ENCODE assay signal across 9 mouse cellular contexts in genomic region chr4:106255959-106256609, GRCm38 (mm10). TPM values are rescaled to one million over a fixed set of nuclear protein-coding genes. Genes with fewer than 3 reads are reported as not detected.
DNase-seq lines count a peak whose midpoint lies in the region; ATAC-seq and TF ChIP-seq lines count a peak whose summit lies in the region.
"Had no signal": no experiment of that assay in that cellular context is flagged by ENCODE, and none has a peak within 500 bp of the region (broad histone marks: within the 10 kb centered on the region; RNA-seq: fewer than 3 reads in every experiment).

No protein-coding gene starts in this region.

- TF ChIP-seq POLR2A in heart, adult 2 months (IDR thresholded peaks at IDR 0.05; ENCODE audit: insufficient read depth, low read depth, low read length) = no peak

- no peak for ATAC-seq in liver, embryonic 13.5 days (ENCODE audit: low read depth)
- peak; percentile 41; the same call in 1 of the 2 replicates for ATAC-seq in neural tube, embryonic 14.5 days (ENCODE audit: low read depth)

- no peak overlapping the region for H3K4me2 ChIP-seq in liver, embryonic 13.5 days
- H3K4me2 ChIP-seq in neural tube, embryonic 14.5 days (ENCODE audit: low read depth, low read length) = no peak overlapping the region

- no peak for TF ChIP-seq EP300 in heart, adult 2 months (IDR thresholded peaks at IDR 0.05; ENCODE audit: insufficient read depth, low read depth, low read length)

- H3K4me3 ChIP-seq in liver, embryonic 13.5 days (replicated peaks) = no peak overlapping the region
- no peak overlapping the region for H3K4me3 ChIP-seq in heart, adult 2 months
- H3K4me3 ChIP-seq in neural tube, embryonic 14.5 days (ENCODE audit: low read depth, low read length) = no peak overlapping the region

- DNase-seq in liver, embryonic 13.5 days = no peak
- no peak for DNase-seq in liver
- peak; percentile 78 to 79 for DNase-seq in cerebellum, adult 18-20 months
- peak; percentile 52 to 70 for DNase-seq in heart, adult 2 months
- DNase-seq in kidney, postnatal 25 days = peak; percentile 83 to 90
- DNase-seq in MN1 (ENCODE audit: low spot score) = no peak
- no peak for DNase-seq in thymus, adult 18-20 months

- H3K4me1 ChIP-seq in liver, embryonic 13.5 days (replicated peaks) = peaks cover 25% of the 10 kb centered on the region
- H3K4me1 ChIP-seq in heart, adult 2 months (ENCODE audit: control insufficient read depth, insufficient read depth, low read length) = peaks cover 1% of the 10 kb centered on the region; the same call in 1 of the 2 replicates
- peaks cover 7% of the 10 kb centered on the region; the same call in 1 of the 2 replicates for H3K4me1 ChIP-seq in neural tube, embryonic 14.5 days (ENCODE audit: control insufficient read depth, insufficient read depth, low read length)

- TF ChIP-seq CTCF in heart, adult 2 months (IDR thresholded peaks at IDR 0.05) = no peak

- intact Hi-C loops in heart, adult 2 months (cut with DNase I) = no loop called here

- no peaks in the 10 kb centered on the region for H3K79me2 ChIP-seq in heart, adult 2 months (replicated peaks; ENCODE audit: control insufficient read depth, insufficient read depth, low read length)

- H3K27me3 ChIP-seq in liver, embryonic 13.5 days = no peaks in the 10 kb centered on the region
- H3K27me3 ChIP-seq in heart, adult 2 months (ENCODE audit: control insufficient read depth, insufficient read depth, low read length) = no peaks in the 10 kb centered on the region
- H3K27me3 ChIP-seq in neural tube, embryonic 14.5 days (ENCODE audit: control insufficient read depth, insufficient read depth, low read length) = no peaks in the 10 kb centered on the region
- H3K27me3 ChIP-seq: Patski had no signal

- no peak overlapping the region for H3K9ac ChIP-seq in liver, embryonic 13.5 days
- no peak overlapping the region for H3K9ac ChIP-seq in heart, adult 2 months (ENCODE audit: low read depth, low read length)
- H3K9ac ChIP-seq in neural tube, embryonic 14.5 days (replicated peaks; ENCODE audit: low read depth, low read length) = no peak overlapping the region

- peak overlapping the region; percentile 7; the same call in 1 of the 2 replicates for H3K27ac ChIP-seq in liver, embryonic 13.5 days
- H3K27ac ChIP-seq in heart, adult 2 months = peak overlapping the region; percentile 53
- peak overlapping the region; percentile 46; the same call in 1 of the 2 replicates for H3K27ac ChIP-seq in neural tube, embryonic 14.5 days (ENCODE audit: low read depth, low read length)

- no peaks in the 10 kb centered on the region for H3K36me3 ChIP-seq in liver, embryonic 13.5 days
- peaks cover 4% of the 10 kb centered on the region for H3K36me3 ChIP-seq in heart, adult 2 months (ENCODE audit: control insufficient read depth, insufficient read depth, low read length)
- H3K36me3 ChIP-seq in neural tube, embryonic 14.5 days (ENCODE audit: control insufficient read depth, insufficient read depth, low read length) = no peaks in the 10 kb centered on the region

- no peaks in the 10 kb centered on the region for H3K9me3 ChIP-seq in liver, embryonic 13.5 days (replicated peaks)
- no peaks in the 10 kb centered on the region for H3K9me3 ChIP-seq in neural tube, embryonic 14.5 days (ENCODE audit: control insufficient read depth, low read length)

RNA-seq across cellular contexts. Expression of gene Usp24, which starts 59.9 kb away (rescaled TPM):
- polyA plus RNA-seq in liver, embryonic 13.5 days (2015; fragmentation: Nextera tagmentation; extraction: Ambion mirVana) = 5.8 and 6.5 TPM in 2 replicates
- 10 to 100 TPM; 44.5 to 51.1 TPM for total RNA-seq in heart, adult 2 months (2021)
- polyA plus RNA-seq in heart, adult 2 months (2012; rRNA removed) = 11.6 and 19.0 TPM in 2 replicates
- polyA plus RNA-seq in neural tube, embryonic 14.5 days (2014; fragmentation: Nextera tagmentation; extraction: Ambion mirVana) = 14.4 and 14.6 TPM in 2 replicates

Comparison
In these comparisons a context has a peak if more than half of its experiments do, and no peak if none do; other contexts are left out.
1. DNase-seq: peak in cerebellum, adult 18-20 months (2 of 2), heart, adult 2 months (2 of 2) and kidney, postnatal 25 days (2 of 2); none in liver, embryonic 13.5 days (single experiment), liver (single experiment), MN1 (single experiment) and thymus, adult 18-20 months (0 of 2).
2. Peak in every context shown above with its lines, with median percentiles within 50 percentile points of each other: H3K27ac ChIP-seq.